Mouse (Mus musculus) liver, embryonic 11.5 days (tissue): Measurements from ENCODE around the gene Fgf12. TPM values are rescaled to one million over a fixed set of nuclear protein-coding genes. Genes with fewer than 3 reads are reported as not detected.

ENCODE experiments used
- ATAC-seq: fragments of 200-750 bp; cut with Nextera tagmentation; replicated peaks from 2 replicates; pipeline ENCODE4 v1.8.0; 2017; ENCODE audit warnings: moderate number of reproducible peaks, mild to moderate bottlenecking, moderate TSS enrichment, moderate library complexity; ENCODE audit not compliant: low FRiP score
- DNase-seq: peaks from one replicate; pipeline ENCODE4 v3.0.0-alpha.2; 2017; ENCODE audit warnings: low spot score
- H3K27ac ChIP-seq: fragments of 300-500 bp; sonication (generic); 2 replicates; pipeline ENCODE4 v1.5.1; 2014; ENCODE audit warnings: mild to moderate bottlenecking, low read depth, low read length, control low read depth
- H3K27me3 ChIP-seq: fragments of 300-500 bp; sonication (generic); replicated peaks from 2 replicates; pipeline ENCODE4 v1.6.1; 2014; ENCODE audit warnings: low read length, mixed read lengths; ENCODE audit not compliant: control insufficient read depth, insufficient read depth
- H3K36me3 ChIP-seq: fragments of 300-500 bp; sonication (generic); 2 replicates; pipeline ENCODE4 v1.6.1; 2014; ENCODE audit warnings: mild to moderate bottlenecking, low read length, moderate library complexity, mixed read lengths; ENCODE audit not compliant: control insufficient read depth, insufficient read depth
- H3K4me1 ChIP-seq: fragments of 300-500 bp; sonication (generic); replicated peaks from 2 replicates; pipeline ENCODE4 v1.6.1; 2014; ENCODE audit warnings: low read length, mixed read lengths; ENCODE audit not compliant: control insufficient read depth, insufficient read depth
- H3K4me2 ChIP-seq: fragments of 300-500 bp; sonication (generic); 2 replicates; pipeline ENCODE4 v1.6.1; 2014; ENCODE audit warnings: mild to moderate bottlenecking, control low read depth, moderate library complexity
- H3K4me3 ChIP-seq: fragments of 300-500 bp; sonication (generic); 2 replicates; pipeline ENCODE4 v1.5.1; 2014; ENCODE audit warnings: low read depth, low read length, control low read depth
- H3K9ac ChIP-seq: fragments of 300-500 bp; sonication (generic); 2 replicates; pipeline ENCODE4 v1.6.1; 2014; ENCODE audit warnings: low read depth, low read length, control low read depth
- H3K9me3 ChIP-seq: fragments of 300-500 bp; sonication (generic); 2 replicates; pipeline ENCODE4 v1.6.1; 2016; ENCODE audit warnings: low read length, inconsistent platforms, mixed read lengths; ENCODE audit not compliant: control insufficient read depth
- WGBS: fragments of 180-500 bp; shearing (Covaris S2); extraction: QIAGEN DNeasy Blood & Tissue Kit; methylation state at CpG from one replicate; pipeline ENCODE4 v1.1.7; 2014; 5-methylcytosine and 5-hydroxymethylcytosine counted together
- polyA plus RNA-seq: library from polyadenylated mRNA; unstranded; fragments of >200 nt; fragmentation: Nextera tagmentation; extraction: Ambion mirVana; gene quantifications from 2 replicates; pipeline ENCODE4 v1.2.1, GENCODE M21; 2014

Gene Fgf12
- polyA plus RNA-seq, 1 experiment from 2014 or later, result 1.3 TPM

DNA sequence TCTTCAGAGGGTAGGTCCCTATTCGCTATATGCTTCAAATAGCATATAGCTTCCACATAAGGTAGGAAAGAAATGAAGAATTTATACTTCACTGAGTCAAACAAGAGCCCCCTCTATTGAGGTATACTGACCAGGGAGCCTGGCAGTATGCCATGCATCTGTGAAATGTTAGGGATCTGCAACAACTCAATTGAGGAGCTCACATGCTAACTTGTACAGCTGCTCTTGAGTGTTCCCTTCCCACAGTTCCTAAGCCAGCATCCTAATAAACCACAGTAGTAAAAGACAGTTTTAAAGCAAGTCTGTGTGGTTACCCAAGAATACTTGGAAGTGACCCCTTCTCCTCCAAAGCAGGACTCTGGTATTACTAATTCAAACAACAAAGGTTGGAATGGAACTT, 331.3 kb downstream of the Fgf12 start:
- H3K4me3 ChIP-seq, result no peak overlapping the region
- no peak overlapping the region for H3K27ac ChIP-seq
- ATAC-seq (no peak), DNase-seq (no peak)
- 72% methylated on average over 1 of the region's 1 CpGs for WGBS
- no peak overlapping the region for H3K4me2 ChIP-seq
- H3K9ac ChIP-seq, result no peak overlapping the region
- no peaks in the 10 kb centered on the region for H3K27me3 ChIP-seq
- no peaks in the 10 kb centered on the region for H3K9me3 ChIP-seq
- no peaks in the 10 kb centered on the region for H3K36me3 ChIP-seq
- no peaks in the 10 kb centered on the region for H3K4me1 ChIP-seq

DNA sequence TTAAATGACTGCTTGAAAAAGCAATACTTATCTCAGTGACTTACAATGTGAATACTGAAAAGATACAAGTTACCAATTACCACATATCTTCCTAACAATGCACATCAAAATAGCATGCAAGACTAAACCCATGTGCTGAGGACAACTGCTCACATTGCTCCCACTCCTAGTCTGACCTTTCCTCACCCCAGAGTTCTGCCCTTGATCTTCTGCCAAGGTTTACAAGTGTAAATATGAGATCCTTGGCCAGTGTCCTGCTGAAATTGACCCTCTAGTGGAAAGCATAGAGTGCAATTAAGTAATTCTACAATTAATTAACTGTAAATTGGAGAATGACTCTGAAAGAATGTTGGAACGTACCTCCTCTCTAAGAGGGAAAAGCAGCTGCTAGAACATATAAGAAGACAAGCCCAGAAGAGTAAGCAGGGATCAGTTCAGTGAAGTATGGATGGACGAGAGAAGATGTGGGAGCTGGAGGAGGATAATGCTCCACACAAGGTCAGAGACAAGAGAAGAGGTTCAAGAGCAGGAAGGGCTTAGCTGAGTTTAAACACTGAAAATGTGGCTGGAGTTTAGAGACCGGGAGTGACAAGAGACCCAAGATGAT, 333.1 kb downstream of the Fgf12 start:
- ATAC-seq (no peak), DNase-seq (no peak)
- WGBS, result 66% methylated on average over 3 of the region's 3 CpGs
- Histone ChIP-seq H3K4me2 (no peak overlapping the region), H3K4me3 (no peak overlapping the region), H3K27ac (no peak overlapping the region), H3K27me3 (no peaks in the 10 kb centered on the region), H3K9ac (no peak overlapping the region), H3K4me1 (no peaks in the 10 kb centered on the region), H3K36me3 (no peaks in the 10 kb centered on the region), H3K9me3 (no peaks in the 10 kb centered on the region)

DNA sequence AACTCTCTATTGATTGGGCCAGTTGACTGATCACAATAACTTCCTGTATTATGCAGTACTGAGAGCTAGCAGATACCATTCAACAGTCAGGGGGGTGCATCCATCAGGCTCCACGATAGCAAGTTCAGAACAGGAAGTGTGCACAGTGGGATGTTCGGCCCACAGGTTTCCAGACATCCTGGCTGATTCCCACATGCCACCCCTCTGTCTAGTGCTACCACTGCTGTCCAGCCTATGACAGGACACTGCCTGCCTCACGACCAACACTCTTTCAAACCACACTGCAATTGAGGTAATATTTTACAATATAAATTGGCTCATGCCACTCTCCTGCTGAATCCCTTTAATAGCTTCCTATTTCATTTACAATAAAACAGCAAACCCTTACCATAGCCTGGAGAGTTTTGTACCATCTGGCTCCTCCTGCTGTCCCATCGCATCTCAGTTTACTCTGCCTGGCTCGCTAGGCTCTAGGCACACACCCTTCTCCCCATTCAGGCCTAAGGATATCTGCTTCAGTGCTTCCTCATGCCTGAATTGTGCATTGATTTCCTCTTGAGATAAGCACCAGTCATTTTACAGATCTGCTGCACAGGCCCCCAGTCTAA, 341.6 kb downstream of the Fgf12 start:
- Histone ChIP-seq H3K9ac (no peak overlapping the region), H3K4me2 (no peak overlapping the region), H3K36me3 (no peaks in the 10 kb centered on the region), H3K27ac (no peak overlapping the region), H3K9me3 (no peaks in the 10 kb centered on the region), H3K4me3 (no peak overlapping the region), H3K27me3 (no peaks in the 10 kb centered on the region), H3K4me1 (no peaks in the 10 kb centered on the region)
- no peak for ATAC-seq
- WGBS, result 72% methylated on average over 5 of the region's 5 CpGs
- DNase-seq, result no peak

DNA sequence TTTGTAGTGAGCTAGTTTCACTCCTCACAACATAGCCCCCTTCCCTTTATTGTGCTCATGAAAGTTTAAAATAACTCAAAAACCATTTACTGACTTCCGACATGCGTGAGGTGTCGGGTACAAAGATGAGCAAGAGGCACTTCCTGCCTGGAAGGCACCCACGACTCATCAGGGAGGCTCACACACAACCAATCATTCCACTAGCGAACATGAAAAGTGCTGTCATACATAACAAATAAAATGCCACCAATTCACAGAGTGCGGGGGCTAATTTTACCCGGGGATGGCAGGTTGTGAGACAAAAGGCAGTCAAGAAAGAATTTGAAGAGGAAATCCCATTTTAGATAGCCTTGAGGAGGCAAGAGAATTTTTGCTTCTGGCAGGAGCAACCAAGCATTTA, 344.6 kb downstream of the Fgf12 start:
- H3K4me3 ChIP-seq, result no peak overlapping the region
- no peaks in the 10 kb centered on the region for H3K36me3 ChIP-seq
- H3K27ac ChIP-seq, result no peak overlapping the region
- no peak overlapping the region for H3K9ac ChIP-seq
- H3K4me1 ChIP-seq, result no peaks in the 10 kb centered on the region
- no peak for DNase-seq
- WGBS, result 71% methylated on average over 7 of the region's 7 CpGs
- no peak overlapping the region for H3K4me2 ChIP-seq
- no peaks in the 10 kb centered on the region for H3K9me3 ChIP-seq
- H3K27me3 ChIP-seq, result no peaks in the 10 kb centered on the region
- ATAC-seq, result no peak

DNA sequence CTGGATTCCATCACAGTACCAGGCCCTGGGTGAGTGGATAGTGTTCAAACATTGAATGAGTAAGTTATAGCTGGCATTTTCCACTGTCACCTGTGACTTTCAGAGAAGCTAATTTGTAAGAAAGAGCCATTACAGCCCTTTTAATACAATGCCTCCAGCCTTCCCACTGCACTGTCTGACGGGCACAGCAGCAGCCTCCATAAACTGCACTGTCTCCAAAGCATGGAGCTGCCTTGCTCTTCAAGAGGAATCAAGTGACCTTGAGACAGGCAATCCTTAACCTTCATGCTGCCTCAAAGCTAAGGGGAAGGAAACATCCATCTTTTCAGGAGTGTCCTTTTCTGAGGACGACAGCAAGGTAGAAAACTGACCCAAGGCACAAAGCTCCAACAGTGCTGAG, 345.0 kb downstream of the Fgf12 start:
- DNase-seq, result no peak
- 67% methylated on average over 2 of the region's 2 CpGs for WGBS
- H3K27ac ChIP-seq, result no peak overlapping the region

DNA sequence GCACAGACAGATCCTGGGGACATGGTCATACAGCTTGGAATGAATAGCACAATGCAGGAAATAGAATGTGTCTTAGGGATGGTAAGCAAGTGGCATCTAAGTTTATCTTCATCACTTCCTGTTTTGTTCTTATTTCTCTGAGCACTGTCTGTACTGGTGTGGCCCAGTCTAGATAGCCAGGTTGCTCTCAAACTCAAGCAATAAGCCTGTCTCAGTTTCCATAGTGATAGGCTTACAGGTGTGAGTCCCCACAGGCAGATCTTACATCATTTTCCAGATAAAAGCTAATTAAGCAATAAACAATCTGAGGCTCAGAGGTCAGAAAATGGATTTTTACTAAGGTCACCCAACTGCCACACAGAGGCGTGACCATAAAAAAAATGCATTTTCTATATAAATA, 348.7 kb downstream of the Fgf12 start:
- Histone ChIP-seq H3K27ac (no peak overlapping the region), H3K27me3 (no peaks in the 10 kb centered on the region), H3K4me3 (no peak overlapping the region), H3K4me2 (no peak overlapping the region), H3K9me3 (no peaks in the 10 kb centered on the region), H3K9ac (no peak overlapping the region), H3K36me3 (no peaks in the 10 kb centered on the region), H3K4me1 (no peaks in the 10 kb centered on the region)
- WGBS, result 89% methylated on average over 1 of the region's 1 CpGs
- ATAC-seq, result no peak
- no peak for DNase-seq

More for the DNA sequence above, 345.0 kb downstream of the Fgf12 start:
- H3K4me1 ChIP-seq, result no peaks in the 10 kb centered on the region
- H3K9me3 ChIP-seq, result no peaks in the 10 kb centered on the region
- no peak overlapping the region for H3K9ac ChIP-seq
- ATAC-seq, result no peak
- H3K36me3 ChIP-seq, result no peaks in the 10 kb centered on the region
- no peaks in the 10 kb centered on the region for H3K27me3 ChIP-seq
- no peak overlapping the region for H3K4me2 ChIP-seq
- no peak overlapping the region for H3K4me3 ChIP-seq

DNA sequence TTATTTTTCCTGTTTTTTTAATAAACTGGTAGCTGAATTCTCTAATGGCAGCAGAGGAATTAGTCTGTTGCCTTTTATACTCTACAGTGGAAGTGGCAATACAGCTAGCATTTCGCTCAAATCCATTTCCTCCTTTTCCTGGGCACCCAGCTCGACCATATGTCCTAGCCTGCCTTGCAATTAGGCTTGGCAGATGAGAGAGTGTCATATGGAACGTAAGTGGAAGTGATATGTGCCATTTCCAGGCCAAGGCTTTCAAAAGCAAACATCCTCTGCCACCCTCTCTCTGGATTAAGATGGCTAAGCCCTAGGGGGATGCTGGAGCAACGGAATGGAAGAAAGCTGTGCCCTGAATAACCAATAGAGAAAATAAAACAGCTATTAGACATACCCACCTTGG, 350.2 kb downstream of the Fgf12 start:
- Histone ChIP-seq H3K27ac (no peak overlapping the region), H3K4me2 (no peak overlapping the region), H3K4me3 (no peak overlapping the region), H3K4me1 (no peaks in the 10 kb centered on the region), H3K9ac (no peak overlapping the region), H3K27me3 (no peaks in the 10 kb centered on the region), H3K36me3 (no peaks in the 10 kb centered on the region), H3K9me3 (no peaks in the 10 kb centered on the region)
- WGBS, result 55% methylated on average over 4 of the region's 4 CpGs
- no peak for DNase-seq
- ATAC-seq, result no peak

DNA sequence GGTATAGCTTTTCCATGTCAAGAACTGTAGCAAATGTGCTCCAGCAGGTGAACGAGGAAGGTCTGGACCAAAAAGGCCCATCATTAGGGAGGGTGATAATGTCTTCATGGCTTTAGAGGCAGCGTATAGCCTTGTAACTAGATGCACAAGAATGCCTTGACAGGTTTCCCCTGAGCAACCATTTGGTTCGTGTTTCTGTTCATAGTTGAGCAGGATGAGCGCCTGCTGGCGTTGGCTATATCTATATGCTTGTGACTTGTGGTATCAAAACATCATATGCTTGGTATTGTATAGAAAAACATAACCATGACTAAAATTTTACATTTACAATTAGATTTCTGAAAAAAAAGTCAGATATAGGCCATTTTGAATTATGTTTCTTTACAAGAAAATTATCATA, 361.6 kb downstream of the Fgf12 start:
- Histone ChIP-seq H3K27ac (no peak overlapping the region), H3K4me2 (no peak overlapping the region), H3K27me3 (no peaks in the 10 kb centered on the region), H3K4me3 (no peak overlapping the region), H3K9me3 (no peaks in the 10 kb centered on the region), H3K9ac (no peak overlapping the region), H3K36me3 (no peaks in the 10 kb centered on the region), H3K4me1 (no peaks in the 10 kb centered on the region)
- ATAC-seq, result no peak
- DNase-seq, result no peak
- WGBS, result 84% methylated on average over 5 of the region's 5 CpGs

DNA sequence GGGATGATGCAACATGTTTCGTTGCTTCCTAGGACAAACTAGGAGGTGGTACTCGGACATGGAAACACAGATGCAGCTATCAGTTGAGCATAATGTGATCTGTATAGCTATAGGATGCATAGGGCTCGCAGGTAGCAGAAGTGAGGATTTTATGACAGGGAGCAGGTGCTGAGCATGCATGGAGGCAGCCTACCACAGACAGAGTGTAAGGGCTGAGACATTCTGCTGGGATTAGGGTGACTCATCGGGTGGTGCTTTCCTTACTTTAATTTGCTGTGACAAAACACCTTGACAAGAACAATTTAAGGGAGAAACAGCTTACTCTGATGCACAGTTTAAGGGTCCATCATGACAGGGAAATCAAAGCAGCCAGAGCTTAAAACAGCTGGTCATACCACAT, 363.8 kb downstream of the Fgf12 start:
- Histone ChIP-seq H3K4me2 (no peak overlapping the region), H3K4me1 (no peaks in the 10 kb centered on the region), H3K36me3 (no peaks in the 10 kb centered on the region), H3K4me3 (no peak overlapping the region), H3K9ac (no peak overlapping the region), H3K27ac (no peak overlapping the region), H3K9me3 (no peaks in the 10 kb centered on the region), H3K27me3 (no peaks in the 10 kb centered on the region)
- DNase-seq (no peak), ATAC-seq (no peak)
- WGBS, result 70% methylated on average over 4 of the region's 4 CpGs
